Mouse (Mus musculus) MEL (cell line): ENCODE results near the gene Hibadh. TPM values are rescaled to one million over a fixed set of nuclear protein-coding genes. Genes with fewer than 3 reads are reported as not detected.

ENCODE experiments used
- DNase-seq: peaks from one replicate; pipeline ENCODE4 v3.0.0; 2011; ENCODE audit warnings: low read depth, low spot score
- H3K27ac ChIP-seq: 2 replicates; pipeline ENCODE4 v1.5.1; 2012; ENCODE audit warnings: low read depth, mild to moderate bottlenecking, control low read depth, low read length, moderate library complexity; ENCODE audit not compliant: control insufficient read depth
- H3K27me3 ChIP-seq, 2 experiments: fragments of 150-350 bp in 1 of 2; sonication (generic) in 1 of 2; 2 replicates each; pipeline ENCODE4 v1.6.1; 2012; ENCODE audit warnings: low read length in 2 of 2, mild to moderate bottlenecking in 2 of 2, improper control_type of control experiment in 1 of 2, moderate library complexity in 1 of 2; ENCODE audit not compliant: insufficient read depth in 2 of 2, control insufficient read depth in 1 of 2
- H3K36me3 ChIP-seq, 2 experiments: 2 replicates each; pipeline ENCODE4 v1.6.1; 2012 to 2014; ENCODE audit warnings: low read length in 2 of 2, improper control_type of control experiment in 1 of 2, inconsistent platforms in 1 of 2, mild to moderate bottlenecking in 1 of 2; ENCODE audit not compliant: insufficient read depth in 2 of 2, control insufficient read depth in 1 of 2
- H3K4me1 ChIP-seq, 2 experiments: fragments of 150-350 bp in 1 of 2; sonication (generic) in 1 of 2; 2 replicates each; pipeline ENCODE4 v1.6.1; 2012; ENCODE audit warnings: low read length in 2 of 2, improper control_type of control experiment in 1 of 2, mild to moderate bottlenecking in 1 of 2; ENCODE audit not compliant: insufficient read depth in 2 of 2, control insufficient read depth in 1 of 2
- H3K4me3 ChIP-seq, 2 experiments: fragments of 150-350 bp in 1 of 2; sonication (generic) in 1 of 2; 2 replicates each; pipeline ENCODE4 v1.5.1; 2012; ENCODE audit warnings: low read depth in 2 of 2, low read length in 2 of 2, mild to moderate bottlenecking in 2 of 2, moderate library complexity in 2 of 2, control low read depth in 1 of 2, improper control_type of control experiment in 1 of 2; ENCODE audit not compliant: control insufficient read depth in 1 of 2, insufficient read depth in 1 of 2
- H3K79me2 ChIP-seq: 2 replicates; pipeline ENCODE4 v1.6.1; 2012; ENCODE audit warnings: mild to moderate bottlenecking, low read length, moderate library complexity; ENCODE audit not compliant: control insufficient read depth, poor library complexity, insufficient read depth
- H3K9ac ChIP-seq: 2 replicates; pipeline ENCODE4 v1.6.1; 2012; ENCODE audit warnings: low read depth, mild to moderate bottlenecking, control low read depth, low read length, moderate library complexity; ENCODE audit not compliant: control insufficient read depth, poor library complexity, severe bottlenecking
- H3K9me3 ChIP-seq: fragments of 150-350 bp; sonication (generic); replicated peaks from 2 replicates; pipeline ENCODE4 v1.6.1; 2012; ENCODE audit warnings: mild to moderate bottlenecking, low read length, improper control_type of control experiment, moderate library complexity; ENCODE audit not compliant: insufficient read depth
- BHLHE40 ChIP-seq: IDR thresholded peaks from 2 replicates; pipeline ENCODE4 v1.6.1; 2012; ENCODE audit warnings: low read depth, mild to moderate bottlenecking, inconsistent platforms, low read length, improper control_type of control experiment, borderline replicate concordance
- CHD2 ChIP-seq: IDR thresholded peaks from 2 replicates; pipeline ENCODE4 v1.6.1; 2011; ENCODE audit warnings: low read length, improper control_type of control experiment
- CTCF ChIP-seq, 3 experiments: IDR thresholded peaks in 2 of 3; conservative IDR thresholded peaks in 1 of 3; 2 replicates each; pipeline ENCODE4 v1.5.1; 2011 to 2012; ENCODE audit warnings: low read length in 3 of 3, low read depth in 2 of 3, mild to moderate bottlenecking in 2 of 3, improper control_type of control experiment in 1 of 3, inconsistent platforms in 1 of 3, mixed read lengths in 1 of 3, moderate library complexity in 1 of 3; ENCODE audit not compliant: control insufficient read depth in 1 of 3, insufficient read depth in 1 of 3, poor library complexity in 1 of 3, severe bottlenecking in 1 of 3
- ETS1 ChIP-seq: IDR thresholded peaks from 2 replicates; pipeline ENCODE4 v1.6.1; 2012; ENCODE audit warnings: low read depth, mild to moderate bottlenecking, inconsistent platforms, low read length, improper control_type of control experiment, moderate library complexity
- GABPA ChIP-seq: IDR thresholded peaks from 2 replicates; pipeline ENCODE4 v1.6.1; 2012; ENCODE audit warnings: low read depth, mild to moderate bottlenecking, inconsistent platforms, low read length, improper control_type of control experiment, moderate library complexity
- HCFC1 ChIP-seq: IDR thresholded peaks from 2 replicates; pipeline ENCODE4 v1.6.1; 2012; ENCODE audit warnings: low read depth, mild to moderate bottlenecking, inconsistent platforms, low read length, improper control_type of control experiment, moderate library complexity
- MAFK ChIP-seq: IDR thresholded peaks from 2 replicates; pipeline ENCODE4 v1.6.1; 2011; ENCODE audit warnings: low read depth, mild to moderate bottlenecking, low read length, improper control_type of control experiment, borderline replicate concordance
- MYB ChIP-seq: IDR thresholded peaks from 2 replicates; pipeline ENCODE4 v1.6.1; 2011; ENCODE audit warnings: mild to moderate bottlenecking, low read depth, low read length, improper control_type of control experiment
- NRF1 ChIP-seq: IDR thresholded peaks from 2 replicates; pipeline ENCODE4 v1.6.1; 2014; ENCODE audit warnings: low read depth, mild to moderate bottlenecking, inconsistent platforms, low read length, improper control_type of control experiment, moderate library complexity; ENCODE audit not compliant: poor library complexity, insufficient read depth, severe bottlenecking
- POLR2A ChIP-seq, 2 experiments: IDR thresholded peaks; 2 replicates each; pipeline ENCODE4 v1.6.1; 2011 to 2012; ENCODE audit warnings: low read length in 2 of 2, mild to moderate bottlenecking in 2 of 2, control low read depth in 1 of 2, improper control_type of control experiment in 1 of 2, low read depth in 1 of 2, moderate library complexity in 1 of 2; ENCODE audit not compliant: control insufficient read depth in 1 of 2, insufficient read depth in 1 of 2, poor library complexity in 1 of 2
- RAD21 ChIP-seq: IDR thresholded peaks from 2 replicates; pipeline ENCODE4 v1.6.1; 2011; ENCODE audit warnings: mild to moderate bottlenecking, low read depth, low read length, improper control_type of control experiment
- RCOR1 ChIP-seq: IDR thresholded peaks from 2 replicates; pipeline ENCODE4 v1.6.1; 2012; ENCODE audit warnings: low read depth, mild to moderate bottlenecking, inconsistent platforms, low read length, improper control_type of control experiment
- SIN3A ChIP-seq: IDR thresholded peaks from 2 replicates; pipeline ENCODE4 v1.6.1; 2012; ENCODE audit warnings: low read length, improper control_type of control experiment, inconsistent platforms
- SMC3 ChIP-seq: IDR thresholded peaks from 2 replicates; pipeline ENCODE4 v1.6.1; 2011; ENCODE audit warnings: low read depth, low read length, improper control_type of control experiment
- TAL1 ChIP-seq: IDR thresholded peaks from 2 replicates; pipeline ENCODE4 v1.6.1; 2012; ENCODE audit warnings: mild to moderate bottlenecking, inconsistent platforms, low read length, moderate library complexity, mixed read lengths
- TBP ChIP-seq: IDR thresholded peaks from 2 replicates; pipeline ENCODE4 v1.8.0; 2011; ENCODE audit warnings: low read depth, low read length, improper control_type of control experiment
- UBTF ChIP-seq: IDR thresholded peaks from 2 replicates; pipeline ENCODE4 v1.6.1; 2012; ENCODE audit warnings: low read depth, mild to moderate bottlenecking, inconsistent platforms, low read length, improper control_type of control experiment, moderate library complexity, borderline replicate concordance; ENCODE audit not compliant: insufficient read depth
- USF1 ChIP-seq: IDR thresholded peaks from 2 replicates; pipeline ENCODE4 v1.6.1; 2014; ENCODE audit warnings: low read depth, mild to moderate bottlenecking, inconsistent platforms, low read length, improper control_type of control experiment, moderate library complexity
- USF2 ChIP-seq, 2 experiments: IDR thresholded peaks; 2 replicates each; pipeline ENCODE4 v1.6.1; 2011 to 2012; ENCODE audit warnings: improper control_type of control experiment in 2 of 2, low read length in 2 of 2, borderline replicate concordance in 1 of 2, inconsistent platforms in 1 of 2, low read depth in 1 of 2, mild to moderate bottlenecking in 1 of 2; ENCODE audit not compliant: insufficient read depth in 1 of 2
- ZMIZ1 ChIP-seq: IDR thresholded peaks from 2 replicates; pipeline ENCODE4 v1.6.1; 2012; ENCODE audit warnings: low read depth, mild to moderate bottlenecking, inconsistent platforms, low read length, improper control_type of control experiment, moderate library complexity
- ZNF384 ChIP-seq: IDR thresholded peaks from 2 replicates; pipeline ENCODE4 v1.6.1; 2012; ENCODE audit warnings: low read depth, mild to moderate bottlenecking, inconsistent platforms, low read length, improper control_type of control experiment
- polyA plus RNA-seq, 2 experiments: library from polyadenylated mRNA; stranded (reverse) in 1 of 2; unstranded in 1 of 2; fragments of >175 nt in 1 of 2; fragments of >200 nt in 1 of 2; gene quantifications; 2 replicates each; pipeline versions ENCODE4 v1.2.1 to v1.2.4; 2012; ENCODE audit warnings: low replicate concordance in 2 of 2, low read depth in 1 of 2; ENCODE audit not compliant: insufficient read length in 2 of 2, insufficient read depth in 1 of 2, missing spikeins in 1 of 2
- total RNA-seq: library from RNA; depleted of rRNA; stranded (reverse); fragments of 300-350 nt; gene quantifications from 2 replicates; pipeline ENCODE4 v1.2.3, GENCODE M21; 2012

Hibadh gene
- total and polyA plus RNA-seq, 3 experiments = 31.2 to 39.3 TPM; not detected in 1

DNA sequence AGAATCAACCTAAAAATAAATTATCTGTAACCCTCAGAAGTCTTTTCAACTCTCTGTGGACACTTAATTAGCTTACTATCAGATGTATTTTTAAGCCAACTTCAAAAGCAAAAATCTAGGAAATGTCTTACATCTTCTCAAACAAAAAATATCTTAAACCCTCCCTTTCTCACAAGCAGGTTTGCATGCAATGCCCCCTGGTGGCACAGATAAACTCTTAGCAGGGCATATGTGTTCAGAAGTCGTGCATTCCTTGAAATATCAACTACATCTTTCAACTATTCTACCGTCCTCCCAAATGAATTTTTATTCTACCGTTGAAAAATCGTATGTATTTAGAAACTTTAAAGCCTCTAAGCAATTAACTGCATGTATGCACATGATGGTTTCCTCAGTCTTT is 39.1 kb downstream of the Hibadh start:
- Histone ChIP-seq H3K36me3 (peaks cover 2 to 4% of the 10 kb centered on the region in 2 experiments; a peak in 2 of 4 replicates), H3K79me2 (no peaks in the 10 kb centered on the region), H3K27me3 (no peaks in the 10 kb centered on the region), H3K4me1 (no peaks in the 10 kb centered on the region; a peak in 1 of 4 replicates), H3K9me3 (no peaks in the 10 kb centered on the region), H3K9ac (no peak overlapping the region), H3K27ac (no peak overlapping the region), H3K4me3 (no peak overlapping the region)
- peak; percentile 53 for DNase-seq
- TF ChIP-seq CTCF (IDR thresholded peaks at IDR 0.05 in 2 of 3, conservative IDR thresholded peaks at IDR 0.05 in 1 of 3; ENCODE audit: control insufficient read depth in 1 of 3, insufficient read depth in 1 of 3, low read depth in 2 of 3, low read length in 3 of 3, poor library complexity in 1 of 3, severe bottlenecking in 1 of 3) (peak; percentile 39 to 63 (median 52)), SMC3 (peak; percentile 61), HCFC1 (no peak), RAD21 (peak; percentile 38)

DNA sequence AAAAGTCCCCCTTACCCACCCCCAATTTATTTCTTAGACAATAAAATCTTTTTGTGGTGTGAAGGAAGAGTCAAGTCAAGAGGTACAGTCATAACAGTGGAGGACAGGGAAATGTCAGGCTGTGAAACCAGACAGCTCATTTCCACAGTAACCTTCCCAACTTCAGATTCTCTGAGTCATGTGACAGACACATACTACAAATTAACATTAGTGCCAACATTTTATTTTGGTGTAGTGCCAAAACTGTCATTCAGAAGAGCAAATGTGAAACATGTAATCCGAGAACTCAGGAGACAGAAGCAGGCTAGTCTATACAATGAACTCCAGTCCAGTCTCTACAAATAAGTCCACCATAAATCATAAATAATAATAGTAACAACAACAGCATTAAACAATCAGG is 45.4 kb downstream of the Hibadh start:
- Histone ChIP-seq H3K4me3 (no peak overlapping the region), H3K9ac (no peak overlapping the region), H3K36me3 (0 out of 4 replicates have a peak, but pooled peaks cover 0 to 1% of the 10 kb centered on the region in 2 experiments), H3K79me2 (no peaks in the 10 kb centered on the region), H3K27me3 (no peaks in the 10 kb centered on the region), H3K27ac (no peak overlapping the region), H3K9me3 (no peaks in the 10 kb centered on the region), H3K4me1 (no peaks in the 10 kb centered on the region)
- 0 out of 2 replicates have a peak, but pooled peaks have one; percentile 14 for TF ChIP-seq USF1
- TF ChIP-seq GABPA = no peak
- DNase-seq = peak; percentile 14

DNA sequence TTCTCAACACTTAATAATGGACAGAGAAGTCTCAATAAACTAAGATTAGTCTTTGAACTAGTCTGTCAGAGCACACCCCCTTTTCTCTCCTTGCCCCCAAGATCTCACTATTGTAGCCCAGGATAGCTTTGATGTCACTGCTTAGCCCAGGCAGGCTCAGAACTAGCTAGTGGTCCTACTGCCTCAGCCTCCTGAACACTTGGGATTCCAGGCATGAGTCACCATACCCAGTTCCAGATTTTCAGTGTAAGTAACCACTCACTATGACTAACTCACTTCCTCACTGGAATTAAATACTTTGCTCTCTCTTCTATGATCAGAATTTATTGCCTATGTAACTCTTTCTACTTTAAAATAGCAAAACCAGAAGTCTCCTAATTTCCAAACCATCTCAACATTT is 53.6 kb downstream of the Hibadh start:
- Histone ChIP-seq H3K9ac (no peak overlapping the region), H3K9me3 (no peaks in the 10 kb centered on the region), H3K4me3 (no peak overlapping the region), H3K4me1 (peaks cover 0 to 3% of the 10 kb centered on the region in 2 experiments; a peak in 2 of 4 replicates), H3K36me3 (peaks cover 2% of the 10 kb centered on the region in 2 experiments; a peak in 3 of 4 replicates), H3K79me2 (no peaks in the 10 kb centered on the region), H3K27ac (no peak overlapping the region), H3K27me3 (no peaks in the 10 kb centered on the region)
- TF ChIP-seq TBP (no peak), ZNF384 (no peak), ETS1 (no peak), BHLHE40 (no peak), MAFK (no peak), HCFC1 (no peak), NRF1 (no peak), RCOR1 (no peak), SIN3A (no peak), CHD2 (no peak), ZMIZ1 (no peak), UBTF (no peak), SMC3 (no peak), GABPA (no peak), POLR2A (IDR thresholded peaks at IDR 0.05; ENCODE audit: control insufficient read depth in 1 of 2, insufficient read depth in 1 of 2, low read depth in 1 of 2, low read length in 2 of 2, poor library complexity in 1 of 2) (no peak), USF2 (IDR thresholded peaks at IDR 0.05; ENCODE audit: borderline replicate concordance in 1 of 2, insufficient read depth in 1 of 2, low read depth in 1 of 2, low read length in 2 of 2) (no peak), MYB (no peak), TAL1 (no peak)
- peak; percentile 18 for DNase-seq
